Mouse (Mus musculus) heart, postnatal 0 days (tissue): Measurements from ENCODE around the gene Lenep.

Source experiments
- CTCF ChIP-seq: IDR thresholded peaks from 2 replicates; pipeline ENCODE4 v1.5.1; 2016; ENCODE audit warnings: antibody characterized with exemption, control low read depth, low read depth
- EP300 ChIP-seq: IDR thresholded peaks from 2 replicates; pipeline ENCODE4 v1.6.1; 2016; ENCODE audit warnings: antibody characterized with exemption, low read depth

GRCm38 (mm10) chr3:89418170-89418860 is 15.7 kb upstream of the Lenep start, which contains the start of the genes Cks1b and Shc1:
- TF ChIP-seq CTCF (no peak), EP300 (0 out of 2 replicates have a peak, but pooled peaks have one; percentile 26)
